Mouse (Mus musculus): ENCODE data around the gene 1700021F05Rik.
"Not testable (repeated sequence)": the region's sequence is repeated elsewhere in the genome, so short reads cannot be mapped to it uniquely, and the experiment has no call there.

Gene 1700021F05Rik

DNA sequence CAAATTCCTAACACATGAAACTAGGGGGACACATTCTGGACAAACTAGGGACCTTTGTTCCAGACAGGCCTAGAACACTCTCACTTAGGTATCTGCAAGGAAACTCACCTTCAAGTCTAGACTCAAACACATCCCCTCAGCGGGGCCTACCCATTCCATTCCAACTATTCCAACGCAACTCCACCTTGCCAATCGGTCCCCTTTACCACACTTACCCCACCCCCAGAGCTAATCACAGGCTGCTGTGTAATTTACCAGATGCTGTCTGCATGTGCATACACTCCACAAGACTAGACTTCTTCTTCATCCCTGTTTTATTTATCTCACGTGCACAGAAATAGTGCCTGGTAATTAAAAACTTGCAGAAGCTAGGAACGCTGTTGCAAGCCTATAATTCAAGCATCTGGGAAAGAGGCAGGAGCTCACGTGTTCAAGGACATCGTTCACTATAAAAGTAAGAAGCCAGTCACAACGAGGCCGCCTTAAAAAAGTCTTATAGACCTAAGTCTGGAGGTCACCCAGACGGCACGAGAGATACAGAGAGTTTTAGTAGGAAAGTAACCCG, 966 bp downstream of the 1700021F05Rik start:
- DNase-seq (ENCODE audit: low read depth, low spot score): no peak

DNA sequence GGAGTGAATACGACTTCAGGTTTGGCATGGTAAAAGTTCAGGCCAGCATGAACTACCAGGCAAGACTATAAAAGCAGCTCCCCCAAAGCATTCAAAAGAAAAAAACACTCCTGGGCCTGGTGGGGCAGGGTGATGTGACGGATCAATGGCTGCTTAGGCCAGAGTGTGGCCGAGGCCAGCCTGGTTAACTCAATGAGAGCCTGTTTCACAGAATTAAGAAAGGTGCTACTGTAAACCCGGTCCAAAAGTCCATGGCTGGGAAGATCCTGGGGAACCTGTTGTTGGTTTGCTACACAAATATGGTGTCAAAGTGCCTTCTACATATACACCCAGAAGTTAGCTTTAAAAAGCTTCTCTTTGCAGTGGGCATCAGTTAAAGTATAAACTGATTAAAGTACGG, 2.0 kb downstream of the 1700021F05Rik start:
- no peak for DNase-seq (ENCODE audit: low read depth, low spot score)

DNA sequence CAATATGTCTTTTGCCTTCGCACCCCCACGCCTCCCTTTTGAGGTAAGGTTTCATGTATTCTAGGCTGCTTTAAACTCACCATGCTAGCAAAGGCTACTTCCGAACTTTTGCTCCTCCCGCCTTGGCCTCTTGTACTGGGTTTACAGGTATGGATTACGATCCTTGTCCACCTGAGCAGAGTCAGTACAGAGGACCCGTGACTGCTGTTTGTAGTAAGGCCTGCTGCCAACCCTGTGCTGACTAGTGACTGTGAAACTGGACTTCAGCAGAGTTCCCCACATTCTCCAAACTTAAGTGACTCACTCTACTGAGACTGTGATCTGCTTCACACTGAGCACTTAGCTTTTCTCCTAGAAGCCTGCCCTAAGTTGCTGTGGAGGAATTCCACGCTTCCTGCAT, 3.1 kb downstream of the 1700021F05Rik start:
- no peak for DNase-seq (ENCODE audit: low read depth, low spot score)

DNA sequence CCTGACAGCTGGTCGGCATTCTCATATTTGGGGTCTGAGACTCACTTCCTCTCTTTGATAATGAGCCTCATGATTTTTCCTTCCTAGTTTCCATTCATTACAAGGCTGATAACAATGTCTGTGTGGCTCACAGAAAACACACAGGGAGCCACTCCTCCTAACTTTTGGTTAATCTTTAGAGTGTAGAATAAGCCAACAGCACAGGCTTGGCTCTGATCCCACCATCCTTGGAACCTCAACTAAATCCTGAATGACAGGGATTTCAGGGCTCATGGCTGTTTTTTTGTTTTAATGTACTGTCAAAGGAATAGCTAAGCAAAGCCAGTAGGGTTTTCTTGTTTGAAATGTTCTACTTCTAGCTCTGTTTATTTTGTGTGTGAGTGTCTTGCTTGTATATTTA, 6.4 kb downstream of the 1700021F05Rik start:
- no peak for DNase-seq (ENCODE audit: low read depth, low spot score)

DNA sequence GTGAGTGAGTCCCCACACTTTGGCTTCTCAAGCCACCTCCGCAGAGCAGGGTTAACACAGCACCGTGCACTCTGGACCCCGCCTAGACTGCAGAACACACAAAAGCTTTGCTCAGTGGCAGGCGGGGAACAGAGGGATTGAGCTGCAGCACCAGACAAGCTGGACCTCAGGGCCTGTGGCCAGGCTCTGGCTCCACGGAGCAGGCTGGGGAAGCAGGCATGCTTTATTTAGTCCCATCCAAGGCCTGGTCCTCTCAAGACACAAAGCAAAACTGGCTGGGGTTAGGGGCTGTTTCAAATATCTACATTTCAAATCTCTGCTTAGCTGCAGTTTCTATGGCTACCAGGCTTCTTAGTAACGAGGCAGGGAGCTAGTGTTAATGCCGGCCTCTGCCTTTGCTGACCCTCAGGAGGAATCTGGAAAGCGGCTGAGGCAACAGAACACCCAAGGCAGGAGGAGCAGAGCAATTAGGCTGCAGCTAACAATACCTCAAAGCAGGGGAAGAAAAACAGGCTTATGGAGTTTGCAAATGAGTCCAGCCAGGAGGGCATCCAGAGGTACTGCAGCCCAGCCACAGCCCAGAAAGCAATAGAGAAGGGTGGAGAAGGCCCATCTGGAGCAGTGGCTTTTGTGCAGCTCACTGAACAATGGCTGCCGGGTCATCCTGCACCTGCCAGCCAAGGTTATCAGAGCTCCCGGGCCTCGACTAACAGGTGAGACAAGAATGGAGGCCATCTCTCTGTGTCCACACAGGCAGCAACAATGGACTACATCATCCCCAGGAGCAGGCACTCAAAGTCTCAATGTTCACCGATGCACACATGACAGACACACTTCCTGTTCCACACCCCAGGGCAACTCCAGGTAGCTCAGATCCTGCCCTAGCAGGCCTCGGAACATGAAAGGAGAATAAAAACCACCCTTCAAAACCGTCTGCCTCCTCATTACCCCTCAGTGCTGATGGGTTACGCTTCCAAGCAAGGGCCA, 13.2 kb downstream of the 1700021F05Rik start:
- DNase-seq (ENCODE audit: low read depth, low spot score): no peak

DNA sequence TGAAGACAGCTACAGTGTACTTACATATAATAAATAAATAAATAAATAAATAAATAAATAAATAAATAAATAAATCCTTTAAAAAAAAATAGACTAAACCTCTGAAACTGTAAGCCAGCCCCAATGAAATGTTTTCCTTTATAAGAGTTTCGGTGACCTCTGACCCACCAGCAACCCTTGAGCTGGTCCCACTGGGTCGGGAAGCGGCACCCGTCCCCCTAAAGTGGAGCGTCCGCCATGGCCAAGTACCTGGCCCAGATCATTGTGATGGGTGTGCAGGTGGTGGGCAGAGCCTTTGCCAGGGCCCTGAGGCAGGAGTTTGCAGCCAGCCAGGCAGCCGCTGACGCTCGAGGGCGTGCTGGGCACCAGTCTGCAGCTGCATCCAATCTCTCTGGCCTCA, 16.9 kb downstream of the 1700021F05Rik start, which contains the start of gene Gm9803:
TSS of gene Gm9803 (plus strand) at position 154 of the 400 bp plus-strand sequence.
- DNase-seq (ENCODE audit: low read depth, low spot score): not testable (repeated sequence)

DNA sequence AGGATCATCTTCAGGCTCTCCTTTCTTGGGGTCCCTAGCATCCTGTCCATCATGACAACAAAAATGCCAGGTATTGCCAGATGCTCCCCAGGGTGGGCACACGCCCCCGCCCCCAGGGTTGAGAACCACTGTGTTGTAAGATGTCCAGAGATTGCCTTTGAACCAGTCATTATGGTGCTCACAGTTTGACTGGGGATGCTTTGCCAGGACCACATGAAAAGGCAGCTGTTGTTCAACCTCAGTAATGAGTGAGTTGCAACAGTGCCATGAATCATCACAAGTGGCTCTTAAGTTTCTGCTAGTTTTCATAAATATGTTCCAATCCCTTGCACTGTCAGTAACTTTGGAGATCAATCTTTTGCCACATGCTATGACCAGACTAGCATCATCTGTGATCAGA, 20.8 kb downstream of the 1700021F05Rik start:
- no peak for DNase-seq (ENCODE audit: low read depth, low spot score)

DNA sequence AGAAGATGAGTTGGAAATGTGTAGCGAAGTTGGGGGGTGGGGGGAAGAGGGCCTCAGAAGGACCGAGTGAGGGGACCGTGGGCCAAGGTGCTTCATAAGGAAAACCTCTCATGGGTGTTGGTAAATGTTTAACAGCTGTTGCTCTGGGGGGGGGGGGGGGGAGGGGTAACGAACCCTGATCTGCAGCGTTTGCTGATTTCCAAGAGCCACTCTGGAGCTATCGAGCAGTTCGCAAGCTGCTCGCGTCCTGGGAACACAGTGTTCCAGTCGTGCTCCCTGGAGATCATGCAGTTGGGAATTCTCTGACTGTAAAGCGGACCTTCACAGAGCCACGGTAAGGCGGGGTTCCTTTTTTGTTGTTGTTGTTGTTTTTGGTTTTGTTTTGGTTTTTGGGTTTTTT, 22.4 kb downstream of the 1700021F05Rik start:
- no peak for DNase-seq (ENCODE audit: low read depth, low spot score)

DNA sequence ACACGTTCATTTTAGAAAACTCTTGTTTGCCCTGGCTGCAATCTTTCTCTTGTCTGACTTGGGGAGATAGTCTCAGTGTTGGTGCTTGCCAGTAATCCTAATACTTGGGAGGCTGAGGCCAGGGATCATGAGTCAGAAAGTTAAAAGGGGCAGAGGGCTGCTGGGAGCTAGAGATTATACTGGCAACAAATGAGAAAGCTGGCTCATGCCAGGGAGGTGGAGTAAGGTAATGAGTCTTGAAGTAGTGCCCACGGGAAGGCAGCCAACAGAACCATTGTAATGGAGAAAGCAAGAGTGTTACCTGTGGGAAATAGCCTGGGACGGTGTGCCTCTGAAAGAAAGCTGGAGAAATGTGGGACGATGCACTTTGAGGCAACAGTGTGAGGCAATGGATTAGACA, 23.0 kb downstream of the 1700021F05Rik start:
- no peak for DNase-seq (ENCODE audit: low read depth, low spot score)

DNA sequence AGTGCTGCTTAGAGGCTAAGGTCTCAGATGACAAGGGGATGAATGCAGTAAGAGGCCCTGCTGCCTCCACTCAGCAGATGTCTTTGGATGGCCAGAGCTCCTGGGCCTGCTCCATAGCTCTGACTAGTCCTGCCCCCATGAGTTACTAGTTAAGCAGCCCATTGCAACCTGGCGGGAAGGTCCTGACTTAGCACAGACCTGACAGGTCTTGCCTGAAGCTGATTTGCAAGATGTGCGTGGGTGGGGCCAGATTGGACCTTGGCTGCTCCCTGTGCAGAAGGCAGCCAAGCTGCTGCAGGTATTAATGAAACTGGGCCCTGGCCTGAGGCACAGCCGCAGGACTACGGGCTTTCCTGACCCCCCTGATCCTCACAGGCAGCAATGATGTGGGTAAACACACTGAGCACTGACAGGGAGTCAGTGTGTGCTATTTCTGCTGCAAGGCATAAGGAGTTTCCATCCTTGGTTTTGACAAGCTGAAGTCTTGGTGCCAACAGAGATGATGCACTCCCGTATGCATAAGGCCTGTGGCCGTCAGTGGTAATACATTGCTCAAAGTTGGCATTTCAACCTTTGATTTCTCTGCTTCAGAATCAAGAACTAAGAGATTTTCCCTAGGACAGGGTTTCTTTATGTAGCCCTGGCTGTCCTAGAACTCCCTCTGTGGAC, 23.7 kb downstream of the 1700021F05Rik start:
- no peak for DNase-seq (ENCODE audit: low read depth, low spot score)

DNA sequence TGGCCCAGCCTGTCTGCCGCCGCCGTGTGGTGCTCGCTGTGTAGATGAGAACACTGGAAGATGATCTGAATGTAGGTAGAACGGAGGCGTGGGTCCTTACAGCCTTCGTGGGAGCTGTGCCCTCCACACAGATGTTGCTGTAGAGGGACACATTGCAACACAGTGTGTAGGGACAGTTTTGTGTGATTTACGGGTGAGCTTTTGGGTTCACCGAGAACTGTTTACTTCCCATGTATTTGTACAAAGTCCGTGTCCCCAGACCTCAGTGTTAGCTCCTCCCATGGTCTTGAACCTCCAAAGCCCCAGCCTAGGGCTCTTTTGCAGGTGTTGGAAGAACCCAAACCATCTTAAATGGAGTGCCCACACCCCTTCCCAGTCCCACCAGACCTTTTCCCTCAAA, 27.8 kb downstream of the 1700021F05Rik start:
- DNase-seq (ENCODE audit: low read depth, low spot score): no peak

DNA sequence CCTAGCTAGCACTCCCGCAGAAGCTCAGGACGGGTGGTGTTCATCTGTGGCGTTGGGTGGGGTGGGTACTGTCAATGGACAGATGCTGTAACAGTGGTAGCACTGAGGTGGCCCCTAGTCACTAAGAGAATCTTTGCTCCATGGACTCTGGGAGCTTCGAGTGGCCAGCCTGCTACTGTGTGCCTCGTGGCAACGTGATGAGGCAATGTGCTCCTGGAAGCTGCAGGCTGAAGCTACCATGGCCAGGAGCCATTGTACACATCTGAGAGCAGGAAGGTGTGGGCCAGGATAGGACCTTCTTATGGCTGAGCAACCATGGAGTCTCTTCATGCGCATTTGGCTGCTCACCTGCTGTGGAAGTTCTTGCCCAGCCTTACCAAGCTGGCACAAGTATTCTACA, 31.6 kb downstream of the 1700021F05Rik start:
- DNase-seq (ENCODE audit: low read depth, low spot score): no peak

DNA sequence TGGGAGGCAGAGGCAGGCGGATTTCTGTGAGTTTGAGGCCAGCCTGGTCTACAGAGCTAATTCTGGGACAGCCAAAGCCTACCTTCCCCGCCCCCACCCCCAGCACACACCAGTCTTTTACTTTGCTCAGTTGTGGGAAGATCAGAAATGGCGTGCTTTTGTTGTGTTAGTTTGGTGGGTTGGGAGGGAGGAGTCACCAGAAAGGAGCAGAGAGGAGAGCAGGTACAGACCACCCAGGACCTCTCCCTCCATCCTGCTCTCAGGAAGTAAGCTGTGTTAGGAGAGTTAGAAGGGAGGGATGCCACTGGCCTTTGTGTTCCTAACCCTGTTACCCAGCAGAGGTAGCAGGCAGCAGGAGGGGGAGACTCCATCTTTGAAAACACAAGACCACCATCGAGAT, 33.7 kb downstream of the 1700021F05Rik start:
- no peak for DNase-seq (ENCODE audit: low read depth, low spot score)

DNA sequence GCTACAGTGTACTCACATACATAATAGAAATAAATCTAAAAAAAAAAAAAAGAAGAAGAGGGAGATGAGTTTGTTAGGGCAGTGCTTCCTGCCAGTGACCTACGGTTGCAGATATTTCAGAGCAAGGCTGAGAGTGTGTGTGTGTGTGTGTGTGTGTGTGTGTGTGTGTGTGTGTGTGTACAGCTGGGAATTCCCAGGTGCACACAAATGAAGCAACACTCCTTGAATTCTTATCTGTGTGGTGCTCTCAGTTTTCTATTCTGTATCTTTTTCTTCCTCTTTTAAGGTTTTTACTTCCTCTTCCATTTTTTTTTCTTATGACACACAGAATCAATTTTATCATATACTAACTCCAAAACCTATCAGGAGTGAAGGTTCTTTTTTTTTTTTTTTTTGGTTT, 36.5 kb downstream of the 1700021F05Rik start:
- no peak for DNase-seq (ENCODE audit: low read depth, low spot score)

DNA sequence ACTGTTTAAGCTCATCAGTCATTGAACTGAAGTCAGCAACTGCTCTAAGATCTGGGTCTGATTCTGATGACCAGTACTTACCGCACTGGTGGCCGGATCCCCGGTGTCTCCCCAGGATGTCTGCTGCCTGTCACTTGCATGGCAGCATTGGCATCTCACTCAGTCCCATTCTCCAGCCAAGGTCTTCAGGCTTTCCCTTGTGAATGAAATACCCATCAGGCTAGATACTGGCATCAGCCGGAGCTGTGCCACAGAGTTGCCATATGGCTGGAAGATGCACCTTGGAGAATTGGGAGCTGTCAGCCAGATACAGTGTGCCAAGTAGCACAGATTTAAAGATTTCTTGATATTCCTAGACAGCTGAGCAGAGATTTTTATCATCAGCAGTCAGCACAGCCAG, 38.2 kb downstream of the 1700021F05Rik start:
- no peak for DNase-seq (ENCODE audit: low read depth, low spot score)

DNA sequence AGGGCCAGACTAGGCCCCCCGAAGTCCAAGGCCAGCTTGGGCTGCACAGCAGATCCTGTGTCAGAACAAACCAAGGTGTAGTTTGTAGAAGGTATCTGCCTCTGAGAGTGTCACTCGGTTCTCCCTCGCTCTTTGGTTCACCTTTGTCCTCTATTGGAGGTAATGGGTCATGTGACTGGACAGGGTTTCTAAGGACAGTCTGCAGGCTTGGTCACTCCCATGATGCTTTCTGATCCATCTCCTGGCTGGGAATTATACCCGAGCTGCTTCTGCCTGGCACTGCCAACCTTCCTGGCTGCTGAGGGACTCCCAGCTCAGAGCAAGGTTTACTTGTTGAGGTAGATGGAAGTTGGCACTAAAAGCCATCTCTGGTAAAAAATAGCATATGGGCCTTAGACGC, 49.9 kb downstream of the 1700021F05Rik start:
- DNase-seq (ENCODE audit: low read depth, low spot score): no peak

DNA sequence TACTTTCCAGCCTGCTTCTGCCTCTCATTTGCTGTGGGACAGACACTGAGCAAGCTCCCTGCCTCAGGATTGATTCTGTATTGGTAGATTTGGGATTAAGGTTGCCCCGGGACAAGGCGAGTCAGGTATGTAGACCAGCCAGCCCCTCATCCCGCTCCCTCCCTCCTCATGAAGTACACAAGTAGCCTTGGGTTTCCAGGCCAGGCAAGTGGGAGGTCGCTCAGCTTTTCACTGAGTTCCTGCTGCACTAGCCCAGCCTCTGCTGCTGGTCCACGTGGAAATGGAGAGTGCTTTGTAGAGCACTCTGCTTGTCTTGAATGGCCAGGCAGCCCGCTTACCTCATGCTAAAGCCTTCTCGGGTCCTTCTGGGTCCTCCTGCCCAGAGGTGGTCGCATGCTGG, 50.8 kb downstream of the 1700021F05Rik start:
- DNase-seq (ENCODE audit: low read depth, low spot score): no peak

DNA sequence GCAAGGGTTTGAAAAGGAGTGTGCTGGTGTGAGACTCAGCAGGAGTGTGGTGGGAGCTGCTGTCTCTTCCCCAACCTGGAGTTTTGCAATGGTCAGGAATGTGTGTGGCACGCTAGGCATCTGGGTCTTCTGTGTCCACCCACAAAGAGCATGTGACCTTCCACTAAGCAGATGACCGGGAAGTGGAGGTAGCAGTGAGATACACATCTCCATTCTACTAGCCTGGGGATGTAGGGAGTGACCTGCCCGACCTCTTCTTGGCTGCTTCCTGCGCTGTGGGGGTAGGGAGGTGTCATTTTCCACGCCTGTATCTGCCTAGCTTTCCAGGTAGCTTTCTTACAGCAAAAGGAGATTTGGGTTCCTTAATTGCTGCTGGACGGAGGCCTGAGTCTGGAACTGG, 51.2 kb downstream of the 1700021F05Rik start:
- DNase-seq (ENCODE audit: low read depth, low spot score): no peak

DNA sequence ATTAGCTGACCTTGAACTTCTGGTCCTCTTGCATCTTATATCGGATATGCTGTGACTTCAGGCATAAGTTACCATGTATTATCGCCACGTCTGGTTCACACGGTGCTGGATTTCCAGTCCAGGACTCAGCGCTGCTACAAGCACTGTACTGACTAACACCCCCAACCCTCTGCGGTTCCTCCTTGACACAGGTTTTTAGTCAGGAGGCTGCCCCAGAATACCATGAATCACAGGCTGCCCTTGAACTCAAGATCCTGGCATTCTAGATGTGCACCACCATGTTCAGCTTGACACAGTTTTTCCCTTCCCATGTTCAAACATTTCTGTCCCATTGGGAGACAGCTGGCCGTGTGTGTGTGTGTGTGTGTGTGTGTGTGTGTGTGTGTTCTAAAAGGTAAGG, 51.7 kb downstream of the 1700021F05Rik start:
- no peak for DNase-seq (ENCODE audit: low read depth, low spot score)

DNA sequence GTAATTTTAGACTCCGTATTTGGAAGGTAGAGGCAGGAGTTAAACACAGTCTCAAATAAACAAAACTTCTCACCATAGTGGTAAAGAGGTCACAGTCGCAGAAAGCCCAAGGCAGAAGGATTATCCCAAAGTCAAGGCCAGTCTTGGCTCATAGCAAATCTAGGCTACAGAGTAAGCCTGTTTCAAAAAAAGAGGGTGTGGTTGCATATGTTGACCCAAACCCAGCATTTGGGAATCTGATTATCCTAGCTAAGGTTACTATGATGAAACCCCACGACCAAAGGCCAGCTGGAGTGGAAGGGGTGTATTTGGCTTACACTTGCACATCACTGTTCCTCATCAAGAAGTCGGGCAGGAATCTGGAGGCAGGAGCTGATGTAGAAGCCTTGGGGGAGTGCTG, 52.5 kb downstream of the 1700021F05Rik start:
- DNase-seq (ENCODE audit: low read depth, low spot score): no peak

DNA sequence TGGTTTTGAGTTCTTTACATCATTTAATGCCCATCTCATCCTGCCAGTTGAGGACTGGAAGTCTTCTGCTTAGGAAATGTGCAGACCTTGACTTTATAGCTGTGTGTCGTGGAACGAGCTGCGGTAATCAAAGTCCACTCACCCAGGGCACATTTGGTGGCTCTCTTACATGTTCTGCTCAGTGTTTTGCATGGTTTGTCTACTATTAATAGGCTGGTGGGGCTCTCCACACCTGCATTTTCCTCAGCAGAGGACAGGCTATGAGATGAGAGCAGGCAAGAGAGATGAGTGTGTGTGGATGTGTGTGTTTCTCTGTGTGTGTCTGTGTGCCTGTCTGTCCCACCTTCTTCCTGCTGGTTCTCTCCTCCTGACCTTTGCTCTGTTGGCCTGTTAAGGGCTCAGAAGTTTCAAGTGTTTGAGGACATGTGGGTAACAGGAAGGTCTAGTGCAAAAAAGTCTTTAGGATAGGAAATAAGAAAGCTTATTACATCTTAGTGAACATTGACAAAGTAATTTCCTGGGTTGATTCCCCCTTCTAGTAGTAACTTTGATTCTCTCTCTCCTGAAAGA, 53.3 kb downstream of the 1700021F05Rik start:
- DNase-seq (ENCODE audit: low read depth, low spot score): no peak

DNA sequence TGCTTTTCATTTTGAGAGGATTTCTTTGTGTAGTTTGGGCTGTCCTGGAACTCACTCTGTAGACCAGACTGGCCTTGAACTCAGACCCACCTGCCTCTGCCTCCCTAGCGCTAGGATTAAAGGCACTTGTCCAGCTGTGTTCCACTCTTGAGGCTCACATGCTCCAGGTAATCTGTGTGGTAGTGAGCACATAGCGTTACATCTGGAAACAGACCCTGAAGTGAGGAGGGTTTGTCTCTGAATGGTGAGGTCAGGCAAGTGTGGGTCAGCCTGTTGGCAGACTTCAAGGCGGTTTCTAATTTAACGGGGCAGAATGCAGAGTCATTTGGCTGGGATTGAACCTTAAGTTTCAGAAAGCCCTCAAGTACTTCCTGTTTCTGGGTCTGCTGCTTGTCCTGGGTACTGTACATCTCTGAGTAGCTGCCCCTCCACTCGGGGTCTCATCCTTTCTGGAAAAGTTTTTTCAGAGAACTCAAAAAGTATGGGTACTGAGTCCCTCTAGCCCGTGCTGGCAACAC, 55.0 kb downstream of the 1700021F05Rik start:
- DNase-seq (ENCODE audit: low read depth, low spot score): no peak

Data from forelimb bud, embryonic 11.5 days (tissue).